Mouse (Mus musculus): Measurements from ENCODE around the gene Fgfr3. TPM values are rescaled to one million over a fixed set of nuclear protein-coding genes. Genes with fewer than 3 reads are reported as not detected.

Gene Fgfr3
- polyA plus RNA-seq, 1 experiment = 29.6 TPM

GRCm38 (mm10) chr5:33689852-33690645, 31.4 kb upstream of the Fgfr3 start:
- Histone ChIP-seq H3K27me3 (ENCODE audit: control insufficient read depth, insufficient read depth, low read length) (peaks cover 6% of the 10 kb centered on the region), H3K36me3 (ENCODE audit: control insufficient read depth, insufficient read depth, low read length) (no peaks in the 10 kb centered on the region), H3K27ac (ENCODE audit: insufficient read depth, low read length) (no peak overlapping the region), H3K4me1 (ENCODE audit: control insufficient read depth, insufficient read depth, insufficient read length) (no peaks in the 10 kb centered on the region), H3K4me3 (ENCODE audit: extremely low read depth, insufficient read depth, insufficient read length) (no peak overlapping the region)
- 87% methylated on average over 11 of the region's 11 CpGs for WGBS
- no peak for DNase-seq (ENCODE audit: low read depth in 1 of 2, low spot score in 2 of 2)
- no peak for TF ChIP-seq CTCF (IDR thresholded peaks at IDR 0.05; ENCODE audit: extremely low read depth, insufficient read depth, insufficient read length, insufficient replicate concordance)
- TF ChIP-seq POLR2A (IDR thresholded peaks at IDR 0.05; ENCODE audit: low read depth, low read length) = no peak

GRCm38 (mm10) chr5:33692393-33692792, 29.1 kb upstream of the Fgfr3 start:
- no peak overlapping the region for H3K4me3 ChIP-seq (ENCODE audit: extremely low read depth, insufficient read depth, insufficient read length)
- TF ChIP-seq POLR2A (IDR thresholded peaks at IDR 0.05; ENCODE audit: low read depth, low read length) (no peak), CTCF (IDR thresholded peaks at IDR 0.05; ENCODE audit: extremely low read depth, insufficient read depth, insufficient read length, insufficient replicate concordance) (no peak)
- H3K27me3 ChIP-seq (ENCODE audit: control insufficient read depth, insufficient read depth, low read length) = peaks cover 12% of the 10 kb centered on the region
- no peaks in the 10 kb centered on the region for H3K36me3 ChIP-seq (ENCODE audit: control insufficient read depth, insufficient read depth, low read length)
- WGBS = 8% methylated on average over 24 of the region's 24 CpGs
- H3K27ac ChIP-seq (ENCODE audit: insufficient read depth, low read length) = no peak overlapping the region
- H3K4me1 ChIP-seq (ENCODE audit: control insufficient read depth, insufficient read depth, insufficient read length) = no peaks in the 10 kb centered on the region; the same call in 1 of the 2 replicates
- no peak for DNase-seq (ENCODE audit: low read depth in 1 of 2, low spot score in 2 of 2)

GRCm38 (mm10) chr5:33694461-33694847, 27.0 kb upstream of the Fgfr3 start:
- no peak overlapping the region for H3K4me3 ChIP-seq (ENCODE audit: extremely low read depth, insufficient read depth, insufficient read length)
- peaks cover 12% of the 10 kb centered on the region for H3K27me3 ChIP-seq (ENCODE audit: control insufficient read depth, insufficient read depth, low read length)
- H3K27ac ChIP-seq (ENCODE audit: insufficient read depth, low read length) = no peak overlapping the region
- H3K4me1 ChIP-seq (ENCODE audit: control insufficient read depth, insufficient read depth, insufficient read length) = no peaks in the 10 kb centered on the region; the same call in 1 of the 2 replicates
- DNase-seq (ENCODE audit: low read depth in 1 of 2, low spot score in 2 of 2) = no peak
- H3K36me3 ChIP-seq (ENCODE audit: control insufficient read depth, insufficient read depth, low read length) = no peaks in the 10 kb centered on the region
- WGBS = 90% methylated on average over 9 of the region's 9 CpGs
- TF ChIP-seq CTCF (IDR thresholded peaks at IDR 0.05; ENCODE audit: extremely low read depth, insufficient read depth, insufficient read length, insufficient replicate concordance) = no peak
- no peak for TF ChIP-seq POLR2A (IDR thresholded peaks at IDR 0.05; ENCODE audit: low read depth, low read length)

- DNase-seq (ENCODE audit: low read depth in 1 of 2, low spot score in 2 of 2) = peak in 1 of 2 experiments; percentile 10
- Histone ChIP-seq H3K36me3 (ENCODE audit: control insufficient read depth, insufficient read depth, low read length) (no peaks in the 10 kb centered on the region), H3K27me3 (ENCODE audit: control insufficient read depth, insufficient read depth, low read length) (peaks cover 12% of the 10 kb centered on the region), H3K4me1 (ENCODE audit: control insufficient read depth, insufficient read depth, insufficient read length) (no peaks in the 10 kb centered on the region; the same call in 1 of the 2 replicates), H3K27ac (ENCODE audit: insufficient read depth, low read length) (peak overlapping the region; percentile 9; the same call in 1 of the 2 replicates), H3K4me3 (ENCODE audit: extremely low read depth, insufficient read depth, insufficient read length) (peak overlapping the region; percentile 35; the same call in 1 of the 2 replicates)
- WGBS = 14% methylated on average over 71 of the region's 71 CpGs
- TF ChIP-seq POLR2A (IDR thresholded peaks at IDR 0.05; ENCODE audit: low read depth, low read length) (no peak), CTCF (IDR thresholded peaks at IDR 0.05; ENCODE audit: extremely low read depth, insufficient read depth, insufficient read length, insufficient replicate concordance) (no peak)
Observed at GRCm38 (mm10) chr5:33694848-33695717, 26.4 kb upstream of the Fgfr3 start.

GRCm38 (mm10) chr5:33695718-33696121, 25.8 kb upstream of the Fgfr3 start:
- no peaks in the 10 kb centered on the region; the same call in 1 of the 2 replicates for H3K4me1 ChIP-seq (ENCODE audit: control insufficient read depth, insufficient read depth, insufficient read length)
- peaks cover 12% of the 10 kb centered on the region for H3K27me3 ChIP-seq (ENCODE audit: control insufficient read depth, insufficient read depth, low read length)
- no peak overlapping the region for H3K4me3 ChIP-seq (ENCODE audit: extremely low read depth, insufficient read depth, insufficient read length)
- TF ChIP-seq CTCF (IDR thresholded peaks at IDR 0.05; ENCODE audit: extremely low read depth, insufficient read depth, insufficient read length, insufficient replicate concordance) (no peak), POLR2A (IDR thresholded peaks at IDR 0.05; ENCODE audit: low read depth, low read length) (no peak)
- H3K27ac ChIP-seq (ENCODE audit: insufficient read depth, low read length) = no peak overlapping the region
- WGBS = 23% methylated on average over 24 of the region's 24 CpGs
- no peaks in the 10 kb centered on the region for H3K36me3 ChIP-seq (ENCODE audit: control insufficient read depth, insufficient read depth, low read length)
- DNase-seq (ENCODE audit: low read depth in 1 of 2, low spot score in 2 of 2) = no peak

- no peak for TF ChIP-seq POLR2A (IDR thresholded peaks at IDR 0.05; ENCODE audit: low read depth, low read length)
- no peak for TF ChIP-seq CTCF (IDR thresholded peaks at IDR 0.05; ENCODE audit: extremely low read depth, insufficient read depth, insufficient read length, insufficient replicate concordance)
- no peak for DNase-seq (ENCODE audit: low read depth in 1 of 2, low spot score in 2 of 2)
- no peak overlapping the region for H3K27ac ChIP-seq (ENCODE audit: insufficient read depth, low read length)
- peaks cover 12% of the 10 kb centered on the region for H3K27me3 ChIP-seq (ENCODE audit: control insufficient read depth, insufficient read depth, low read length)
- no peaks in the 10 kb centered on the region; the same call in 1 of the 2 replicates for H3K4me1 ChIP-seq (ENCODE audit: control insufficient read depth, insufficient read depth, insufficient read length)
- H3K4me3 ChIP-seq (ENCODE audit: extremely low read depth, insufficient read depth, insufficient read length) = no peak overlapping the region
- 82% methylated on average over 5 of the region's 5 CpGs for WGBS
- no peaks in the 10 kb centered on the region for H3K36me3 ChIP-seq (ENCODE audit: control insufficient read depth, insufficient read depth, low read length)
Observed at GRCm38 (mm10) chr5:33696430-33696829, 25.0 kb upstream of the Fgfr3 start.

Data from spleen, adult 2 months (tissue).